Mouse (Mus musculus) right cerebral cortex, adult 2 months (tissue): Measurements from ENCODE around the gene Btg2.
A peak's percentile ranks its signal among the peaks of the same experiment; 100 is the strongest.

Experiments
- DNase-seq, 2 experiments: peaks; one replicate each; pipeline ENCODE4 v3.0.0; 2021 to 2022; ENCODE audit warnings: low spot score in 2 of 2

Btg2 gene

GRCm38 (mm10) chr1:134078802-134079476 is at the start of gene Btg2:
Gene Btg2, minus strand, starts transcription at chr1:134079120.
- peak; percentile 93 to 95 for DNase-seq

- DNase-seq = no peak
These were observed 43.3 kb upstream of the Btg2 start for GRCm38 (mm10) chr1:134122195-134122594.

GRCm38 (mm10) chr1:134120179-134120578 is 41.3 kb upstream of the Btg2 start:
- peak; percentile 93 to 94 for DNase-seq

GRCm38 (mm10) chr1:134117110-134117509 is 38.2 kb upstream of the Btg2 start:
- no peak for DNase-seq

- DNase-seq = peak; percentile 44
These were observed 36.5 kb upstream of the Btg2 start for GRCm38 (mm10) chr1:134115424-134115823.

GRCm38 (mm10) chr1:134114730-134115129 is 35.8 kb upstream of the Btg2 start:
- no peak for DNase-seq

- DNase-seq = no peak
These were observed 35.1 kb upstream of the Btg2 start for GRCm38 (mm10) chr1:134114018-134114417.

GRCm38 (mm10) chr1:134113560-134113959 is 34.6 kb upstream of the Btg2 start:
- no peak for DNase-seq

GRCm38 (mm10) chr1:134110979-134111378 is 32.1 kb upstream of the Btg2 start, which contains the start of gene Chit1:
Gene Chit1, plus strand, starts transcription at chr1:134111242.
- DNase-seq = no peak

GRCm38 (mm10) chr1:134110449-134110848 is 31.5 kb upstream of the Btg2 start:
- DNase-seq = no peak

GRCm38 (mm10) chr1:134110015-134110414 is 31.1 kb upstream of the Btg2 start:
- no peak for DNase-seq

- DNase-seq = no peak
These were observed 28.9 kb upstream of the Btg2 start for GRCm38 (mm10) chr1:134107777-134108176.

- DNase-seq = peak; percentile 76
These were observed 27.8 kb upstream of the Btg2 start for GRCm38 (mm10) chr1:134106719-134107118.

- no peak for DNase-seq
These were observed 27.0 kb upstream of the Btg2 start for GRCm38 (mm10) chr1:134105764-134106430.

- no peak for DNase-seq
These were observed 26.3 kb upstream of the Btg2 start for GRCm38 (mm10) chr1:134105043-134105763.

GRCm38 (mm10) chr1:134103861-134104260 is 24.9 kb upstream of the Btg2 start:
- no peak for DNase-seq

GRCm38 (mm10) chr1:134101593-134101992 is 22.7 kb upstream of the Btg2 start:
- DNase-seq = no peak

- no peak for DNase-seq
These were observed 22.0 kb upstream of the Btg2 start for GRCm38 (mm10) chr1:134100928-134101327.

GRCm38 (mm10) chr1:134100401-134100800 is 21.5 kb upstream of the Btg2 start:
- no peak for DNase-seq

- DNase-seq = no peak
These were observed 20.8 kb upstream of the Btg2 start for GRCm38 (mm10) chr1:134099516-134100235.

GRCm38 (mm10) chr1:134098726-134099515 is 20.0 kb upstream of the Btg2 start:
- DNase-seq = peak; percentile 64 to 70
